Mouse (Mus musculus) spleen, adult 2 months (tissue): ENCODE measurements around the gene Myocd.

Source experiments
- CTCF ChIP-seq: fragments of 200-500 bp; IDR thresholded peaks from 2 replicates; pipeline ENCODE4 v1.5.1; 2011; ENCODE audit warnings: mild to moderate bottlenecking, inconsistent platforms; ENCODE audit not compliant: insufficient read depth, insufficient read length, insufficient replicate concordance; ENCODE audit errors: extremely low read depth
- POLR2A ChIP-seq: fragments of 200-500 bp; IDR thresholded peaks from 2 replicates; pipeline ENCODE4 v1.6.1; 2011; ENCODE audit warnings: low read depth, low read length, inconsistent platforms

DNA sequence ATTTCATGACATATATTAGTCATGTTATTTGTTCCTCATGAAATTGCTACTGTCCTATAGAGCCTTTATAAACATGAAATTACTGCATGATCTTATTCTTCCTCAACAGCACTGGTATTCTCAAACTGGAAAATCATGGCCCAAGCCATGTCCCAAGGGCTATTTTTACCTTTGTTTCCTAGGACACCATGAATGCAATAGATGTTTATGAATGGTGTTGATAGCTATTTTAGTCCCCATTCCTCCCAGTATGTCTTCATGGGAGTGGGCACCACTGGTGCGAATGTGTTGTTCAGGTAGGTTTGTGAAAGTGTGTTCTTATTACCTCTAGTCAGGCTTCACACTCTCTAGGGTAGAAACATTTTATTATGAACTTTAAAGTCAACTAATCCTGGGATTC is 84.7 kb downstream of the Myocd start:
- no peak for TF ChIP-seq CTCF
- TF ChIP-seq POLR2A: no peak
